Mouse (Mus musculus): Measurements from ENCODE around the gene Lbhd2. TPM values are rescaled to one million over a fixed set of nuclear protein-coding genes. Genes with fewer than 3 reads are reported as not detected.

Gene Lbhd2
- total RNA-seq, 2 experiments from 2014 or later, result not detected

GRCm38 (mm10) chr12:111443921-111444831, 37.6 kb downstream of the Lbhd2 start:
- no peak for DNase-seq
- intact Hi-C loops (cut with DNase I), result no loop called here

GRCm38 (mm10) chr12:111445161-111445889, 38.7 kb downstream of the Lbhd2 start:
- no peak for DNase-seq
- intact Hi-C loops (cut with DNase I), result no loop called here

- intact Hi-C loops (cut with DNase I), result no loop called here
- DNase-seq, result no peak
These were observed 39.4 kb downstream of the Lbhd2 start for GRCm38 (mm10) chr12:111445890-111446613.

GRCm38 (mm10) chr12:111446745-111447144, 40.1 kb downstream of the Lbhd2 start:
- DNase-seq, result no peak
- intact Hi-C loops (cut with DNase I), result no loop called here

DNA sequence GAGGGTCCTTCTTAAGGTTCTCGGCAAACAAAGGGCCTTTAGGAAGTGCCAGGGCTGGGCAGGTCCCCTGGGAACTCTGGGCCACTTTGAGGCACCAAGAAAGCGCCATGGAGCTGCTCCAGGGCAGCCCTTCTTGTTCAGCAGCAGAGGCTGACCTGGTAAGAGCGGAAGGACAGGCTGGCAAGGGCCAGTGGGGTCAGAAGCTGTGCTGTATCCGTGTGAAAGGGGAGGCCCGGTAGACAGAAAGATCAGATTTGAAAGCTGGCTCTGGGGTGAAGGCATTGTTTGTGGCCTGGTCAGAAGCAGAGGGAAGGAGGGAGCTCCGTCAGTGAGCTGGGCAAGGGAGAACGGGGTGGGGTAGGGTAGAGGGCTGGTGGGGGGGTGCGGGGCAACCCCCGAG, 40.7 kb downstream of the Lbhd2 start:
- intact Hi-C loops (cut with DNase I), result no loop called here
- no peak for DNase-seq

GRCm38 (mm10) chr12:111447898-111448760, 41.5 kb downstream of the Lbhd2 start:
- intact Hi-C loops (cut with DNase I), result no loop called here
- DNase-seq, result peak in 1 of 2 experiments; percentile 31

- peak in 1 of 2 experiments; percentile 26 for DNase-seq
- intact Hi-C loops (cut with DNase I), result no loop called here
These were observed 42.5 kb downstream of the Lbhd2 start for GRCm38 (mm10) chr12:111448931-111449705.

DNA sequence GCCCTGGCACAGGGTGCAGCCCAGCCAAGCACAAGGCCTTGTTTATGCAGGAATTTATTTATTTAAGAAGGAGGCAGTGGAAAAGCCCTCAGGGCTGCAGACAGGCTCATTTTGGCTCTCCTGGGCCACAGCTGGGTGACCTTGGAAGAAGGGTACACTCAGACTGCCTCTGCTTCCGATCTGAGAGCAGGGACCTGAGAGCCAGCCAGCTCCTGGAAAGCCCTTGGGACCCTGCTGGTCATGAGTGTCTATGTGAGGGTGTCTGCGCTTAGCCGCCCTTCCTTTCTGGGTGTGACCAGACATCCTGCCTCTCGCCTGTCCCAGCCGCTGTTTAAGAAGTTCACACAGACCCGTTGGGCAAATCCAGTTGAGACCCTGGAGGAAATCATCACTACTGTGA, 43.8 kb downstream of the Lbhd2 start:
- intact Hi-C loops (cut with DNase I), result no loop called here
- peak; percentile 68 to 70 for DNase-seq

DNA sequence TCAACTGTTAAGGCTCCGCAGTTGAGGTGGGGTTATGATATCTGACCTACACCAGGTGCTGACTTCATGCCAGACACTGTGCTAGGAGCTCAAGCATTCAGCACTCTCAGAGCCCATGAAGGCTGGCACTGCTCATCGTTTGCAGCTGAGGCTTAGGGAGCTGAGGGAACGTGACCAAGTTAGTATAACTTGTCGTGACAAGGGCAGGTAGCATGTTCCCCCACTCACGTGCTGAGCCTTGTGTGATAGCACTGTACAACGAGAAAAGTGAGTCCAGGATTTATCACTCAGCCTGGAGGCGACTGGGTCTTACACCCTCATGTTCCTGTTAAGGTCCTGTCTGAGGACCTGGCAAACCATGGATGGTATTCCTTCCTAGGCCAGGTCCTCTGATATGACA, 45.0 kb downstream of the Lbhd2 start:
- intact Hi-C loops (cut with DNase I), result no loop called here
- DNase-seq, result peak in 1 of 2 experiments; percentile 1

DNA sequence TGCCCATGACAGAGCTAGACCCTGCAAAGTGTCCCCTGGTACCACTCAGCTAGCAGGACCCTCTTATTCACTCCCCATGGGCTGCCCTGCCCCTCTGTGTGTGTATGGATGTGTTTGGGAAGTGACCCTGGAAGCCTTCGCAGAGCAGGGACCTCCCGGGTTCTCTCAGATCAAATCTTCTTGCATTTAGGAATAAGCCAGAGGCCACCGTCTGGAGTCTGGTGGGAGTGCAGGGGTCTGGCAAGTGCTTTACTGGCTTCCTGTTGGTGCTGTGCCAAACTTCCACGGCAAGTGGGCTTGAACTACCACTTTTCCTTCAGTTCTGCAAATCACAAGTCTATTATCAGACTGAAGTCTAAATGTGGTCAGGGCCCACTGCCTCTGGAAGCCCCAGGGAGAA, 47.4 kb downstream of the Lbhd2 start:
- DNase-seq, result no peak
- intact Hi-C loops (cut with DNase I), result no loop called here

DNA sequence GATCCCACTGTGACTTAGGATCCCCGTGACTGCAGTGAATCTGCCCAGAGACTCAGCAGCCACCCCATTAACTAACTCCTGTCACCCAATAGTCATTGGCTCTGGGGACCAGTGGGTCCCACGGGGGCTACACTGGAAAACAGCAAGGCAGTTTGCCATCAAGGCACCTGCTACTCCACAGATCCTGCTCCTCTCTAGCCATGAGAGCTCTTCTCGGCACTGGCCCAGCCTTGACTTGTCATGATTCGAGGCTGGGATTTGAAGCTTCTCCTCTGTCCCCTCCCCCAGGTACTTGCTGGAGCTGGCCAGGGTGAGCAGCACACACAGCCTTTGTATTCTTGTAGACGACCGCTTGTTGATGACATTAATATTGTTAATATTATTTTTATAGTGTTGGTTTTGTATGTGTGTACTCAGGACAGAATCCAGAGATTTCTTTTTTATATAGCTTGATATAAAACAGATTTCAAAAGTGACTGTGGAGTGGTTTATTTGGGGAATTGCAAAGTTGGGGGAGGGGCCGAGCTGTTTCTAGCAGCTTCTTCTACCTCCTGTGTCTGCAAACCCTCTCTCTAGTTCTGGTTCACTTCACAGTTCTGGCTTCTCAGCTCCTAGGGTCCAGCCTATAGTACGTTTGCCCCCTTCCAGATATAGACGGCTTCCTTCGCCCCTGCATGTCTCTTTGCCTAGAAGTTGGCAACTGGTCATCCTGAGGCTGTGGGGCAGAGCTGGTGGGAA, 48.1 kb downstream of the Lbhd2 start:
- no peak for DNase-seq
- intact Hi-C loops (cut with DNase I), result no loop called here

- peak in 1 of 2 experiments; percentile 61 for DNase-seq
- intact Hi-C loops (cut with DNase I), result no loop called here
These were observed 48.8 kb downstream of the Lbhd2 start for GRCm38 (mm10) chr12:111455311-111455846.

DNA sequence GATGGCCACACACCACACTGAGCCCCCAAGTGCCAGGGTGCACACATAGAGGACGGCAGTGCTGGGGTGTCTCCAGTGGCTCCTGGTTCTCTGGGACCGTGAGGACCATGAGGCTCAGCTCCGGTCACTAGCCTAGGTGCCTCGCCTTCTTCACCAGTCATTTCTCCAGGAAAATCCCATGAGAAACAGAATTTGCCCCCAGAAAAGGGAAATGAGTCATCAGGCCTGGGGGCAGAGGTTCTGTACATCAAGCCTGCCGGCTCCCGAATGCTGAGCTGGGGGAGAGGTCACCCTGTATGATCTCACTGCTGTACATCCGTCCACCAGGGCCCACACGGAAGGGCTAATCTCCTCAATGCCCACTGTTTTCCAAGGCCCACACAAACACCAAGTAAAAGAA, 49.3 kb downstream of the Lbhd2 start:
- intact Hi-C loops (cut with DNase I), result no loop called here

DNA sequence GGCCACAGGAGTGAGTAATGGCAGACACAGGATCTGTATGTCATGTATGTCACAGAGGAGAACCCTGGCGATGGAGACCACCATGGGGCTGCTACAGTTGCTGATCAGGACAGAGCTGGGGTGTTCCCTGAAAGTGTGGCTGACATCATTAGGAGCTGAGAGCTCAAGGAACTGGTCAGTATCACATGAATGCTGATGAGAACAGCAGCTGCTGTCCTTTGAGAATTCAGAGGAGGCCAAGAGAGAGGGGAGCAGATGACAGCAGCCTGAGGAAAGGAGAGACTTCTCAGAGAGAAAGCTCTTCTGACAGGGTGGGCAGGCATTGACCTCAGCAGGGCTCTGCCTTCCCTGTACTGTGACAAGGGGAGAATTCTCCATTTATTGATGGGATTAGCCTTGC, 51.1 kb downstream of the Lbhd2 start:
- DNase-seq, result no peak
- intact Hi-C loops (cut with DNase I), result no loop called here

More for the DNA sequence above, 49.3 kb downstream of the Lbhd2 start:
- no peak for DNase-seq

Measured in gastrocnemius, postnatal 36 days (tissue).